ENCODE assay signal across 8 mouse cellular contexts in the genomic region with DNA sequence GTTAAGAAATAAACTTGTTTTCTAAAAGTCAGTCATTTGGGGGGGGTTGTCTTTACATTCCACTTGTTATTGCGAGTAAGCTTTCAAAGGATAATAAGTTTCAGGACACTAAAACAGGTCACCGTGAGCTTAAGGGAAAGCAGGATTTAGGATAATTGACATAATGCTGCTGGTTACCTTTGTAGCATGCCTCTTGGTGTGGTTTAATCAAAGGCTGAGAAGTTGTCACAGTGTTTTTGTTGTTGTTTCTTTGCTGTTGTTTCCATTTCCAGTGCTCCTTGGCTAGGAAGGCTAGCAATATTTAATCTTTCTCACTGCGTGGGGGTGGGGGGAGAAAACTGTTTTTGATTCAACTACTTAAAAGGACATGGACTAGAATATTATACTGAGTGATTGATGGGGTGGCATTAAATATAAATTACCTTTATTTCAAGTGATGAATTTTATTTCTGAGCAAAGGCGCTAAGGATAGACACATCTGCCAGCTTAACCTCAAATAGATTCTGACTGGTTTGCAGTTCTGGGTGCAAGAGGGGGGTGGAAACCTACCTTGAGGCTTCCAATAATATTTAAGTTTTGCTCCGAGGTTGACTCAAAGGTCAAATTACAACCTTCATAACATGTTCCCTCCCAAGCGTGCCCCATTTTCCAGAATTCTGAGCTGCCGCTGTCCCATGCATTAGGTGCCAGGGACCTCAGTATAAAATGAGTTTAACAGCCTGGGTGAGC. TPM values are rescaled to one million over a fixed set of nuclear protein-coding genes. Genes with fewer than 3 reads are reported as not detected.
DNase-seq lines count a peak whose midpoint lies in the region; ATAC-seq and TF ChIP-seq lines count a peak whose summit lies in the region.

No protein-coding gene starts in this region.

- 38% methylated on average over 7 of the region's 7 CpGs for WGBS in embryonic facial prominence, embryonic 13.5 days
- WGBS in kidney, adult 2 months: 32% methylated on average over 7 of the region's 7 CpGs
- WGBS in midbrain, embryonic 15.5 days: 44% methylated on average over 7 of the region's 7 CpGs

- H3K9me3 ChIP-seq in embryonic facial prominence, embryonic 13.5 days: no peaks in the 10 kb centered on the region
- no peaks in the 10 kb centered on the region for H3K9me3 ChIP-seq in midbrain, embryonic 15.5 days

- H3K4me2 ChIP-seq in embryonic facial prominence, embryonic 13.5 days: peak overlapping the region; percentile 76
- peak overlapping the region; percentile 67 for H3K4me2 ChIP-seq in midbrain, embryonic 15.5 days

- 0 out of 2 replicates have a peak overlapping the region, but pooled peaks have one; percentile 40 for H3K9ac ChIP-seq in embryonic facial prominence, embryonic 13.5 days
- H3K9ac ChIP-seq in midbrain, embryonic 15.5 days: peak overlapping the region; percentile 15; the same call in 1 of the 2 replicates

- no peak for ATAC-seq in embryonic facial prominence, embryonic 13.5 days (ENCODE audit: insufficient number of reproducible peaks, insufficient read depth, low FRiP score, low TSS enrichment, low read depth)
- ATAC-seq in midbrain, embryonic 15.5 days (replicated peaks): no peak

- H3K4me1 ChIP-seq in embryonic facial prominence, embryonic 13.5 days: peaks cover 26% of the 10 kb centered on the region
- peaks cover 11% of the 10 kb centered on the region; the same call in 1 of the 2 replicates for H3K4me1 ChIP-seq in kidney, adult 2 months (ENCODE audit: control insufficient read depth, insufficient read depth, low read length)
- H3K4me1 ChIP-seq in midbrain, embryonic 15.5 days: peaks cover 37% of the 10 kb centered on the region

- H3K27me3 ChIP-seq in embryonic facial prominence, embryonic 13.5 days: no peaks in the 10 kb centered on the region
- no peaks in the 10 kb centered on the region for H3K27me3 ChIP-seq in kidney, adult 2 months (replicated peaks; ENCODE audit: control insufficient read depth, insufficient read depth, low read length)
- no peaks in the 10 kb centered on the region for H3K27me3 ChIP-seq in midbrain, embryonic 15.5 days (replicated peaks)

- H3K4me3 ChIP-seq in embryonic facial prominence, embryonic 13.5 days: peak overlapping the region; percentile 24
- H3K4me3 ChIP-seq in kidney, adult 2 months (ENCODE audit: insufficient read depth, low read depth, low read length): 0 out of 2 replicates have a peak overlapping the region, but pooled peaks have one; percentile 4
- H3K4me3 ChIP-seq in midbrain, embryonic 15.5 days: peak overlapping the region; percentile 88

- TF ChIP-seq CTCF in kidney, adult 2 months (conservative IDR thresholded peaks at IDR 0.05; ENCODE audit: insufficient read depth, insufficient read length, low read depth, low read length): no peak

- TF ChIP-seq POLR2A in kidney, adult 2 months (IDR thresholded peaks at IDR 0.05; ENCODE audit: low read depth, low read length): no peak

- H3K36me3 ChIP-seq in embryonic facial prominence, embryonic 13.5 days: no peaks in the 10 kb centered on the region
- peaks cover 6% of the 10 kb centered on the region; the same call in 1 of the 2 replicates for H3K36me3 ChIP-seq in kidney, adult 2 months (ENCODE audit: control insufficient read depth, insufficient read depth, low read length)
- no peaks in the 10 kb centered on the region for H3K36me3 ChIP-seq in midbrain, embryonic 15.5 days (replicated peaks)

- peak; percentile 12 for DNase-seq in kidney, adult 18-20 months
- DNase-seq in kidney, postnatal 4 days: no peak
- DNase-seq in kidney, adult 2 months: peak; percentile 46
- no peak for DNase-seq in spleen, postnatal 36 days (ENCODE audit: low spot score in 2 of 2)
- DNase-seq in right cerebral cortex, postnatal 25 days: no peak
- no peak for DNase-seq in spleen, adult 18-20 months

- H3K27ac ChIP-seq in embryonic facial prominence, embryonic 13.5 days: no peak overlapping the region
- peak overlapping the region; percentile 44 for H3K27ac ChIP-seq in kidney, adult 2 months (ENCODE audit: insufficient read depth, low read depth, low read length)
- H3K27ac ChIP-seq in midbrain, embryonic 15.5 days: no peak overlapping the region

RNA-seq across cellular contexts. Expression of a gene that starts 2.8 kb away (rescaled TPM):
- polyA plus RNA-seq in embryonic facial prominence, embryonic 13.5 days (2015; fragmentation: Nextera tagmentation; extraction: Ambion mirVana): 34.1 and 35.6 TPM in 2 replicates
- polyA plus RNA-seq in kidney, adult 2 months (2012; rRNA removed): 70.7 and 80.9 TPM in 2 replicates
- polyA plus RNA-seq in midbrain, embryonic 15.5 days (2015; fragmentation: Nextera tagmentation; extraction: Ambion mirVana): 63.3 and 63.6 TPM in 2 replicates

Comparison
In these comparisons a context has a peak if more than half of its experiments do, and no peak if none do; other contexts are left out.
1. DNase-seq: peak in kidney, adult 18-20 months (single experiment) and kidney, adult 2 months (single experiment); none in kidney, postnatal 4 days (0 of 2), spleen, postnatal 36 days (0 of 2), right cerebral cortex, postnatal 25 days (single experiment) and spleen, adult 18-20 months (0 of 2).
2. H3K4me3 ChIP-seq: peak in every context shown above with its lines; median percentile 88 in midbrain, embryonic 15.5 days; 24 in embryonic facial prominence, embryonic 13.5 days; 4 in kidney, adult 2 months.